Mouse (Mus musculus) brain, embryonic 18.5 days (tissue): ENCODE measurements around the gene Ndufaf7.

Experiments
- DNase-seq: peaks from one replicate; pipeline ENCODE4 v3.0.0-alpha.2; 2012; ENCODE audit warnings: low read depth, low spot score

Gene Ndufaf7

GRCm38 (mm10) chr17:78964387-78964786 is 27.5 kb downstream of the Ndufaf7 start:
- no peak for DNase-seq

- DNase-seq = no peak
These were observed 29.4 kb downstream of the Ndufaf7 start for GRCm38 (mm10) chr17:78966092-78966883.

GRCm38 (mm10) chr17:78968500-78968899 is 31.6 kb downstream of the Ndufaf7 start:
- no peak for DNase-seq

GRCm38 (mm10) chr17:78983166-78983565 is 46.2 kb downstream of the Ndufaf7 start:
- DNase-seq = no peak

- DNase-seq = no peak
These were observed 46.8 kb downstream of the Ndufaf7 start for GRCm38 (mm10) chr17:78983736-78984135.

GRCm38 (mm10) chr17:78989015-78989414 is 52.1 kb downstream of the Ndufaf7 start:
- DNase-seq = no peak

- no peak for DNase-seq
These were observed 54.6 kb downstream of the Ndufaf7 start for GRCm38 (mm10) chr17:78991549-78991948.

- DNase-seq = no peak
These were observed 55.5 kb downstream of the Ndufaf7 start for GRCm38 (mm10) chr17:78992303-78993027.

GRCm38 (mm10) chr17:78993670-78994069 is 56.7 kb downstream of the Ndufaf7 start:
- DNase-seq = no peak

- DNase-seq = no peak
These were observed 57.4 kb downstream of the Ndufaf7 start for GRCm38 (mm10) chr17:78994382-78994781.

GRCm38 (mm10) chr17:78994931-78995820 is 58.2 kb downstream of the Ndufaf7 start:
- no peak for DNase-seq
